Mouse (Mus musculus) frontal cortex, postnatal 10 days (tissue): Measurements from ENCODE around the gene Ralgps1.

ENCODE experiments used
- DNase-seq, 2 experiments: peaks; one replicate each; pipeline ENCODE4 v3.0.0; 2022; ENCODE audit warnings: low spot score in 2 of 2, mixed read lengths in 1 of 2

Ralgps1 gene

DNA sequence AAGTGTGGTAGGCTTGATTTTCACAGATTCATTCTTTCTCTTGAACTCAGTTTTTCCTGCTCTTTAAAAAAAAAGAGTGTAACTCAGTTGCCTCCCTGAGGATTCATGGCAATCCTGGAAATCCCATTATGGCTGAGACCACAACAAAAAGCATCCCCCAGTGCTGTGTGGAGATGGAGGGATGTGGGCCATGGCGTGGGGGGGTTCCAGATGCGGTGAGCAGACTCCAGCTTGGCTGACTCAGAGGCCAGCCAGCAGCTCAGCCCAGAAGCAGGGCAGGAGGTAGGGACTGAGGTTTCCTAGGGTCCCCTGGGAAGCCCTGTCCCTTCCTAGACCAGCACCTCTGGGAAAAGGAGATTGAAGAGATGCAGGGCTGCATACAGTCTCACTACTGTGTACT is 194.4 kb downstream of the Ralgps1 start:
- DNase-seq: no peak

DNA sequence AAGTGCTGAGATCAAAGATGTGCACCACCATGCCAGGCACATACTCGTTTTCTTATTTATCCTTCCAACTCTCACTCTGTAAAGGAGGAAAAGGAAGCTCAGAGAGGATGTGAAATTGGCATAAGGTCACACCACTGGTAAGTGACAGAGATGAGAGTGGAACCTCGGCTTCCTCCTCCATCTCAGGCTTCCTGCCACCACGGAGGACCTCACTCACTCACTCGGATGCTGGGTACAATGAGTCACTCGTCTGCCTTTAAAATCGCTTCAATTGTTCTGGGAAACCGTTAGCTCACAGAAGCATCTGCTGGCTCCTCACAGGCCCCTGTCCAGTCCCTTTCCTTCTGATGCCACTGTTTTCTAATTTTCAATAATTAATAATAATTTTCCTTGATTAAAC is 194.8 kb downstream of the Ralgps1 start:
- DNase-seq: no peak

DNA sequence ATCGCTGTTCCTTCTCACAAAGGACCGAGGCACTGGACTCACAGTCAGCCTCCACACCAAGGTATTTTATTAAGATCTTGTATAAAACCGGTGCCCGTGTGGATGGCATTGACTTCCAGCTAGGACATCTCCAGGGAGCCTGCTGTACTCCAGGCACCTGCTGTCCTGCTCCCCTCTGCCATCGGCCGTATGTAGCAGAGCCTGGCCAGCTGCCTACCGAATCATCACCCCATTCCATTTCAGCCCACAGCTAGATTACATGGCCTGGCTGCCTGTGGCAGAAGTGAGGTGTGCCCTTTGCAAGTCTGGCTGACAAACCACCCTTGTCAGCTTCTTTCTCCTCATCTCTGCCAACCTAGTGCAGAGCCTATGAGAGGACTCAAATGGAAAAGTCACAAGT is 197.6 kb downstream of the Ralgps1 start:
- DNase-seq: no peak

DNA sequence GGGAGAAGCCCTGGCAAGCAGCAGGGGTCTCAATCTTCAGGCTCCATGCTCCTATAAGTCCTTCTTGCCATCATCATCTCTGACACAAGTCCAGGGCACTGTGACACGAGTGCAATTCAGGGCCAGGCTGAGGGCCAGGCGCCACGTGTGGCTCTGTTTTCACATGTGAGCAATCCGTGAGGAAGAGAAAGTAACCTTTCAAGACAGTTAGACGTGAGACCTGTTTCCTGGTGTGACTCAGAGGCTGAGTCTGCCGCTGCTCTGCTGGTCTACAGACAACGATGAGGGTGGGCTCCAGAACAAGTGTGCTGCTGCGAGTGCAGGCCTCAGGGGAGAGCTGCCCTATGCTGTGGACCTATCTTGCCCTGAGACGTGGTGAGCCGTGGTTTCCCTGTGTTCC is 198.2 kb downstream of the Ralgps1 start:
- no peak for DNase-seq

DNA sequence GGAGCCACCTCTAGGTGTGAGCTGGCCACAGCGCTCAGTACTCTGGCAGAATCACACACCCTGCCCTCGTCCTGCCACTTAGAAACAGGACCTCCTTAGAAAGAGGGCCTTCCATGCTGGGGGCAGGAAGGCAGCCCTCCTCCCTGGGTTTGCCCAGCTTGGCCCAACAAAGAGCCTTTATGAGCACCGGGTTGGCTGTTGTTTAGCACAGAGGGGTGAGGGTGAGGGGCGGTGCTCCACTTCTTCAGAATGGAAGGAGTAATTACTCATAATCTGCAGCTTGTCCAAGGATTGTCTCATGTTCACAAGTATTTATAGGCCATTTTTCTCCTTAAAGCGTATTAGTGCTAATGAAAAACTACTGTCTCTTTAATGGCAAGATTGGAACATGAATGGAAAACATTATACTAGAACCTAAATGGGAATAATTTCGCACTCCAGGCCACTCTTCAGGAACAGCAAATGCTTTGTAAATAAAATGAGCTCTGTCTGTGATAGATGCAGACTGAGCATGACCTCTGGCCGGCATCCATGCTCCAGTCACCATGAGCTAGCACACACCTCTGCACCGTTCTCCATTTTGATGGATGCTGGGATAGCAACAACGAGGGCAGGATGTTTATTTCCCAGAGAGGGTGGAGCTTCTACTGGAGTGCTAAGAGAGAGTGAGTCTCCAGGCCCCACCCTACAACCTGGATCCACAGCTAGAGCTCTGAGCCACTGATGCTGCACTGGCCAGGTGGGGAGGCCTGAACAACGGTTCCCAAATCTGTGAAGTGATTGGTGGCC is 200.3 kb downstream of the Ralgps1 start:
- no peak for DNase-seq

DNA sequence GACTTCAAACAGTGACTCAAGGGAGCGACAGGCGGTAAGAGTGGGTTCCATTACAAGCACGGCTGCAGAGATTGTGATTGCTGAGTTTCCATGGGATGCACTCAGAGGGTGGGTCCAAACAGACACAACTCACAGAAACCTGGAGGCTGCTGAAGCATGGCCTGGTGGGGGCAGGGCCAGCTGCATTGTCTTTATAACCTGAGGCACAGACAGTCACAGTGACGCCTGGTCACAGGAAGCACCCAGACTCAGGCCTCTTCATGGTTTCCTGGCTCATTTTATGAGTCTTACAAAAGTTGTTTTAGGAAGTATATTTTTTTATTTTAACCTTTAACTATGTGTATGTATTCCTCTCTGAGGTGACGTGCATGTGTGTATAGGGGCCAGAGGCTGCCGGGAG is 201.8 kb downstream of the Ralgps1 start:
- no peak for DNase-seq

DNA sequence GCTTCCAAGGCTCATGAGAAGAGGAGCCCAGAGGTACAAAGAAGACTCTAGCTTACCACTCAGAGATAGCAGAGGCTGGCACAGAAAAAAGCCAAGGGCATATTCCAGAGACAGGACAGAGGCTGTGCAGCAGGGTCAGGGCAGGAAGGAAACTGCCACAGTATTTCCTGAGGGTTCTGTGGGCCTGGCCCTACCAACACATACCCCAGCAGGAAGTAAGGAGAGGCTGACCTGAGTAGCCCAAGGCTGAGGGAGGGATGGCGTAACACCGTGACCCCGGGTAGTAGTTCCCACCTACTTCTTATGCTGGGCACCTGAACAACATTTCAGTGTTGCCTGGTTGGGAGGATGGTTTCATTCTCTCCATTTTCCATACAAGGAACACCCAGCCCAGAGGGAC is 204.2 kb downstream of the Ralgps1 start:
- no peak for DNase-seq

DNA sequence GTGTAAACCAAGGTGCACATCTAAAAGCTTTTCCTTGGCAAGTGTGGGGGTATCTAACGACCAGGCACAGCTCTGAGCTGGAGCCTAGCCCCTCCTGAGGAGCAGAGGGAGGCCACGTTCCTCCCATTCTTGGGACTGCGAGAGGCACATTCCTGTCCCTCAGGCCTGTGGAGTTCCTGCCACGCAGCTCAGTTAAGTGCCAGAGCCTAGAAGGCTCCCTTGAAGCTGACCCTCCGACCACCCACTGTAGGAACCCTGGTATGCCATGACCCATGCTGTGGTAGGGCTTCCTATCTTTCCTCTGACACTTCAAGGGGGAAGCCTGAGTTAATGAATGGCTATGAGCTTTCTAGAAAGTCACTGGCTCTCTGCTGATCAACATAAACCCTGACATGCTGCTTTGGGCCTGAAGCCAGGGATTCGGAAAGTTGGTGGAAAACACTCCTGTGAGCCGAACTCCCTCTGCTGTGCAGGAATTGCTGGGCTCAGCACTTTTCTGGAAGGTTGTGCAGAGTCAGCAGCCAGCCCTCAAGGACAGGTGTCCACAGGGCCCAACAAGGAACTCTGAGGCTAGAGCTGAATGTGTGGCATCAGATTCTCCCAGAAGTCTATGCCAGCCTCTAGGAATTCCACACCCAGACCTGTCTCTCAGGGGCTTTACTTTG is 205.4 kb downstream of the Ralgps1 start:
- DNase-seq: no peak

DNA sequence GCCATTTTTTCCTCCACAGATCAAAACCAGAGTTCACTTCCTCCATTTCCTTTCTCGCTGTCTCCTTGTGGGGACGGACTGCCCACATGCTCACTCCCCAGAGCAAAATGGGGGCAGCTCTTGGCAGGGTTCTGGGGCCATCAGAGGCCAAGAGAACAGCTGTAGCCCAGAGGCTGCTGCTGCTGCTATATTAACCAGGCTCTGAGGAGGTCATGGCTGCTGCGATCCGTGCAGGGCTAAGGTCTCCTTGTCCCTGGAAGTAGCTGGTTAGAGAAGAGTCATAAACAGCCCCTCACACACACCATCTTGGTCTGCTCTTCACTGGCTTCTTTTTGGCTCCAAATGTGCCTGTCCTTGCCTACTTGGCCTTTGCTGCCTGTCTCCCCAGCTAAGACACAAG is 206.1 kb downstream of the Ralgps1 start:
- no peak for DNase-seq

DNA sequence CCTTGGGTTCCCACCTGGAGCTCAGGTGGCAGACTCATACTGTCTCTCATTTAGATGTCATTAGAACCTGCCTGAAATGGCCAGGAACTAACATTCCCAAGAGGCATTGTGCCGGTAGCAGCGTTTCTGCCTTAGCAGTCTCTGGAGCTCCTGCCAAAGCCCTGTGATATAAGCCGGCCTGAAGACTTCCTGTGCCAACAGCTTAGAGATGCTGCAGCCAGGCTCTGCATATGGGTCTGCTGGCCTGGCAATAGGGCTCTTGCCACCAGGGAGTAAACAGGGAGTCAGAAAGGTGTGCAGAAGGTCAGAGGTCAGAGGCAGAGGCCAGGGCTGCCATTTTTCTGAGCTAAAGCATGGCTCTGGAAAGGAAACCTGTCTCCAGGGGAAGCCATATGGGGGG is 206.6 kb downstream of the Ralgps1 start:
- DNase-seq: no peak

DNA sequence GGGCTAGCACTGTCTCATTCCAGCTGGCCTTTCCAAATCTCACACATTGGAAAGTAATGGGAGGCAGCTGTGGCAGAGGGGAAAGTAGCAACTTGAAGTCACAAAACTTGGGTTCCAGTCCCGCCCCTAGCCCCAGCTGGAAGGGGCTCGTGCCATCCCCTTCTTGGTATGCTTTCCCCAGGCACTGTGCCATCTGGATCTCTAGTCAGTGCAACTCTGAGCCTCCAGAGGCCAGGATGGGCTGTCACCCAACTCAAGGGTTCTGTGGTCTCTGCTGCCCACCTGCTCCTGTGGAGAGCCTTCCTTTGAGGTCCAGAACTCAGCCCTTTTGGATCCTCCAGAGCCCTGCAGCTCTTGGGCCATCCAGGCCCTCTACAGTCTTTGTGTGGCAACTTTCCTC is 209.2 kb downstream of the Ralgps1 start:
- DNase-seq: no peak

DNA sequence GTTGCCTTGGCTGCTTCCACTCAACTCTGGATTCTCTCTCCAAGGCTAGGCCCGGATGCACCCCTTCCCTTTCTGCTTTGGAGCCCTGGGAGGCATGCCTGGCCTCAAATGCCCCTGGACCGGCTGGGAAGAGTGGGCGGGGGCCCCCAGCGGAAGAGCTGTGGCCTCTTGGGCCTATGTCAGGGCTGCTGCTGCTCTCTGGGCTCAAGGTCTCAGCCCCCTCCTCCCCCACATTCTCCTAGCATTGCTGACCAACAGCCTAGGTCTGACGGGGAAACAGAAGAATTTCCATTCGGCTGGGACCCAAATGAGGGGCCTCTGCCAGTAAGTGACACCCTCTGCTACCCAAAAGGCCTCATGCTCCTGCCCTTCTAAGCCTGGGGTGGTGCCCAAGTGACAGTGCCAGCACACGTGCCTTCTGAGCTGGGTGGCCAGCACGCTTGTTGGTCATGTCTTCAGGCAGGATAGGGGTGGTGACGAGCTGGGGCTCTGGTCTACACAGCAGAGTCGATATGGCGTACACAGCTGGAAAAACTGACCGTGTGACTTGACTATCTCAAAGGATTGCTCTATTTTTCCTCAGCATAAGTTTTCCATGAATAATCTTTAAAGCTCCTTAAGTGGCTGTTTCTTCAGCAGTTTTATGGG is 210.8 kb downstream of the Ralgps1 start:
- DNase-seq: no peak

DNA sequence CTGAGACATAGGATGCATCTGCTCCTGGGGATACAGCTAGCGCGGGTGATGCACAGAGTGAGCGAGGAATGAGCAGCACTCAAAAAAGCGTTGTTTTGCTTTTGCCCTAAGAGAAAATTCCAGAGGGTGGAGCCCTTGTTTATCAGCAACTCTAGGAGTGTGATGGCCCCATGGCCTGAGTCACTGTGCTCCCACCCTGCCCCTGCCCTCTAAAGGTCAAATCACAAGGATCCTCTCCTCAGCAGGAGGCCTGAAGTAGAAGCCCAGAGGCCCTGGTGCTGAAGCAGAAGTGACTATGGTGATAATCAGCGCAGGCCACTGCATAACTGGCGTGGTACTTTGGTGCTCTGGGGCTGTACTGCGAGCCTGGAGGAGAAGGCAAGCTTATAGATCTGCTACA is 211.7 kb downstream of the Ralgps1 start:
- no peak for DNase-seq

DNA sequence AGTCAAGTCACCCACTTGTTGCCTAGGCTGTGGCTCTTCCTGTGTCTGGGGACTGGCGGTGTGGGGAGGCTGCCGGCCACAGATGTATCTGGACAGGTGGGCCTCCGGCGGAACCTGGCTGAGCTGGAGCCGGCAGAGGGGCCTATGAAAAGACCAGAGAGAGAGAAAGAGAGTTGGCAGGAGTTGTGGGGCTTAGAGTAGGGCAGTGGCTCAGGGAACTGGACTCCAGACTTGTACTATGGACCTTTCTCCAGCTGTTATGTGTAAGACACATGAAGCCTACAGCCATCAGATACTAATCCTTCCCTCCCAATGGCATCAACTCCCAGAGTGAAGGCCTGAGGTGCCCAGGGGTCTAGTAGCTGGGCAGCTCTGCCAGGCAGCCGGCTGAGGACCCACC is 212.4 kb downstream of the Ralgps1 start:
- DNase-seq: no peak

DNA sequence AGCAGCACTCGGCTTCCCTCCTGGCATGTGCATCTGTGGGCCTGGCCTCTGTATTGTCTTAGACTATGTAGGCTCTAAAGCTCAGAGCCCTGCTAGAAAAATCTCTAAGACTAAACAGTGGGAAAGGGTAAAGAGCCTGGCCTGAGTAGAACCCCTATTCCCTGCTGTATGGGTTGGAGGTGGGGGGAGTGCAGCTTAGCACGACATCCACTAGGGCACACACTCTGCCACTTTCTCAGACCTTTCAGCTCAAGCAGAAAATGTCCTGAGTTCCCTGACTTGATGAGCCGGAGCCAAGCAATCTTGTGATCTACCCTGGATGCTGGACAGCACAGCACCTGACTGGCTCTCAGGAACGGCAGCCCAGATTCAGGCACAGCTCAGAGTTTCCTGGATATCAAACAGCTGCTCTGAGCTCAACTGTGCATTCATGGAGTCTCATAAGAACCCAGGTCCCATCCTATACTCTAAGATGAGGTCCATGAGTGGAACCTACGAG is 215.0 kb downstream of the Ralgps1 start:
- no peak for DNase-seq

DNA sequence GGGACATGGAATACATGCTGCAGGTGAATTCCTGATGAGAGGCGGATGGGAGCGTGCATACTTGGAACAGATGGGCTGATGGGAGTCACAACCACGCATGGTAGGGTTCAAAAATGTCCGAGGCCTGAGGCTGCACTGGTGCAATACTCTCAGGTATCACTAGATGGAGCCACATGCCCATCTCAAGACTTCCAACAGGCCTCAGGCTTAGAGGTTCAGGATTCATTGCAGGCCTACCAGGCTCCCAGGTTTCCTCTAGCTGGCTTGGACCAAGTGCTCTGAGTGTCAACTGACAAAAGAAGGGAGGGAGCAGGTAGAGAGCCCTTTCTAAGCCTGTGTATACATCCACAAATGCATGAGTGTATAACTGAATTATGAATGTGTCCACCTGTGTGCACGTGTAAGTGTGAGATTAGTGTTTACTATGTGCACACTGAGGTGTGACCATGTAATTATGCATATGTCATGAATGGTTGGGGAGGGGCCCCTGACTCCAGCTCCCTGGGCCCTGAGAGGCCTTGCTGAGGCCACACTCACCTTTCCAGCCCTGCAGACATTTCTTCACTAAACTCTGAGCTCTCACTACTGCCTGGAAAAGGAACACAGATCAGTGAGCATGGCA is 216.4 kb downstream of the Ralgps1 start:
- DNase-seq: peak; percentile 52 to 74

DNA sequence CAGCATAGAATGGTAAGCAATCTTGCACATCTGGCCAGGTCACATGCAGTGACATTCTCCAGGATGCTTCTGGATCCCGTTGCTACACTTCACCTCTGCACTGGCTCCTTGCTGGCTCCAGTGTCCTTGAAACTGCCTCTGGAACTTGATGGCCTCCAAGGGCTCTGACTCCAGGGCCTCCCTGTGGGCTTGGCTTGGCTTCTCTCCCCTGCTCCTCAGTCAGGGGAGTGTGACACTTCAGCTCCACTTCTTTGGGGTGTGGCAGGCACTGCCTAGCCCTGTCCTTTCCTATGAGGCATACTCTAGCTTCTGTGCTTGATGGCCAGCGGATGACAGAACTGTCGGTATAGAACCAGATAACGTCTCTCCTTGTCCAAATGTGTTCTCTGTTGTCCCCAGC is 224.3 kb downstream of the Ralgps1 start:
- no peak for DNase-seq

DNA sequence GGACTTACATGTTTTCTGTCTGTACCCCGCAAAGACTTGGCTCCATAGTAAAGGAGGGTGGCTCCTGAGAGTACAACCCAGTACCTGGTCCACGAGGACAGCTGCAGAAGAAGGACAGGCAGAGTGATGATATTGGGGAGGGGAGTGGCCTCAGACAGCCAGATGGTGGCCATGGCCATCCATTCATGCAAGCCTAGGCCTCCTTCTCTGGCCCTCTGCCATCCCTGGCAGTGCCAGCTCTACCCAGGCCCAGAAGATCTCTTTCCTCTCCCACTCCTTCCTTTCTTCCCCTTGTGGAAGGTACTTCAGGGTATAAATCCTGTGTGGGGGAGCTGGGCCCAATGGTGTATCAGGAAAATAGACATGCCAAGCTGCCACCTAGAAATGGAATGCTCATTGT is 228.0 kb downstream of the Ralgps1 start:
- no peak for DNase-seq

DNA sequence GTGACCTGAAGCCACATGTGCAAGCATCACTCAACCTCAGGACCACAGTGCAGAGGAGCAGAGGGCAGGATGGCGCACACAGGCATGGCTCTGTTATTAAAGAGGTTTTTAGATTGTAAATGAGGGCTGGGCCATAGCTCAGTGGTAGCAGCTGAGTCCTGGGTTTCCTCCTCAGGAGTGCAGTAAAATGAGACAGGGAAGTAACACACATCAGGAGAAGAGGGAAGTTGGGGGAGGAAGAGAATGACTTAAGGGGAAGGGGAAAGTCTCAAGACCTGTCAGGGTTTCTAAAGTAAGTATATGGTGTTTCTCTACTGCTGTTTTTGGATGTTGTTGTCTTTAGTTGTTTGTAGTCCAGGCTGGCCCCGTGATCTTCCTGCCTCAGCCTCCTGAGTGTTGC is 232.8 kb downstream of the Ralgps1 start:
- no peak for DNase-seq

DNA sequence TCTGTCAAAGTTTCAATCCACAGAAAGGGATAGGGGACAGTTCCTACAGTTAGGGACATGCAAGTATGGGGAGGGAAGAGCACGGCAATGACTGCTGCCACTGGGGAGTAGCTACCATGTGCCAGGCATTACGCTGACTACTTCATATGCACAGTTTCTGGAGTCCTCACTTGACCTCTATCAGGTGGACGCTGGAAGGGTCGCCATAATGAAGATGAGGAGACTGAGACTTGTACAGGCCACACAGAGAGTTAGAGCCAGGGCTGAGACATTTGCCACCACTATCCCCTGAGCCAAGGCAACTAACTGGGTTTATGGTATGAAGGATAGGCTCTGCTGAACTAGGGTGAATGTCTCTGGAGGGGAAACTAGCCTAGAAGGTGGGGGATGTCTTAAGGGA is 233.6 kb downstream of the Ralgps1 start:
- no peak for DNase-seq

DNA sequence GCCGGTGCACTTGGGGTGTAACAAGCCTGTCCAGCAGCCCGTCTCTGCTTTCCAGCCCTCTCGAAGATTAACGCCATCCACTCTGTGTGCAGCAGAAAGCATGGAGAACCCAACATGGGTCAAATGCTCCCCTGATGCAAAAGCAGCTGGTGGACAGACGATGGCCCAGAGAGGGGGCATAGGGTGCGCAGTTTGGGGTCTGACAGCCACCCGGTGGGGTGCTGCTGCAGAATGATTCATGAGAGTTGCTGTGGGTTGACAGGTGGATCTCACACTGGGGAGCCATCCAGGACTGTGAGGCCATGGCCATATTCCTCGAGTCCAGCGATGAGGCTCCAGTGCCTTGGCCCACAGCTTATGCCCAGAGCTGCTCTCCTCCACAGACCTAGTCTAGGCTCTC is 234.0 kb downstream of the Ralgps1 start:
- DNase-seq: no peak

DNA sequence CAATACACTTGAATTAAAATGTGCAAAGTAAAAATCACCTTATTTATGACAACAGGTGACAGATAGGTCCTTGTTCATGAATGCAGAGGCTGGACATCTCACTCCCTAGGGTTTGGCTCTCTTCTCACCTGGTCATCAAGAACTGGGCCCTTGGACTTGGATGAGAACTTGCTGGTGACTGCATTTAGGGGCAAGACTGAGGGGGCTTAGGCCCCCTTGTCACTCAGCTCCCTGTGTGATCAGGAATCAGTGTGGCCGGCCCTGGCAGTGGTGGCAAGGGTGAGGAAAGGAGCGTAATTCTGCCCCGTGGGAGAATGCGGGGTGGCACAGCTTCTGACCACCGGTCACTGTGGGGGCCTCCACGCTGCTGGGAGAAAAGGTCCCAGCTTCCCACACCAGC is 234.9 kb downstream of the Ralgps1 start:
- no peak for DNase-seq
